Mouse (Mus musculus) thymus, adult 2 months (tissue): Measurements from ENCODE around the gene Zfp213.

Experiments used
- CTCF ChIP-seq: fragments of 200-500 bp; IDR thresholded peaks from 2 replicates; pipeline ENCODE4 v1.5.1; 2012; ENCODE audit warnings: mild to moderate bottlenecking, control low read depth, low read length, moderate library complexity, borderline replicate concordance; ENCODE audit not compliant: control insufficient read depth, poor library complexity, insufficient read depth; ENCODE audit errors: extremely low read depth
- POLR2A ChIP-seq: fragments of 200-500 bp; IDR thresholded peaks from 2 replicates; pipeline ENCODE4 v1.6.1; 2012; ENCODE audit warnings: mild to moderate bottlenecking, low read length, control low read depth, moderate library complexity; ENCODE audit not compliant: control insufficient read depth, poor library complexity, insufficient read depth; ENCODE audit errors: extremely low read depth

- no peak for TF ChIP-seq POLR2A
- TF ChIP-seq CTCF, result no peak
Measured at GRCm38 (mm10) chr17:23549441-23549840, 14.6 kb downstream of the Zfp213 start.
